Mouse (Mus musculus) limb, embryonic 10.5 days (tissue): ENCODE data around the gene Wnt5b. TPM values are rescaled to one million over a fixed set of nuclear protein-coding genes. Genes with fewer than 3 reads are reported as not detected.

Source experiments
- DNase-seq: peaks from one replicate; pipeline ENCODE4 v3.0.0-alpha.2; 2017; ENCODE audit warnings: low spot score
- H3K27ac ChIP-seq: fragments of 300-500 bp; sonication (generic); 2 replicates; pipeline ENCODE4 v1.5.1; 2016; ENCODE audit warnings: mild to moderate bottlenecking
- H3K27me3 ChIP-seq: fragments of 300-500 bp; sonication (generic); 2 replicates; pipeline ENCODE4 v1.6.1; 2016; ENCODE audit warnings: low read depth, mild to moderate bottlenecking; ENCODE audit not compliant: poor library complexity, severe bottlenecking
- H3K36me3 ChIP-seq: fragments of 300-500 bp; sonication (generic); 2 replicates; pipeline ENCODE4 v1.6.1; 2016; ENCODE audit warnings: mild to moderate bottlenecking, moderate library complexity
- H3K4me1 ChIP-seq: fragments of 300-500 bp; sonication (generic); 2 replicates; pipeline ENCODE4 v1.6.1; 2016
- H3K4me3 ChIP-seq: fragments of 300-500 bp; sonication (generic); 2 replicates; pipeline ENCODE4 v1.5.1; 2016; ENCODE audit warnings: mild to moderate bottlenecking, moderate library complexity
- H3K9me3 ChIP-seq: fragments of 300-500 bp; sonication (generic); replicated peaks from 2 replicates; pipeline ENCODE4 v1.6.1; 2016; ENCODE audit warnings: mild to moderate bottlenecking
- WGBS: fragments of 180-500 bp; shearing (Covaris S2); methylation state at CpG from one replicate; pipeline ENCODE4 v1.1.7; 2016; 5-methylcytosine and 5-hydroxymethylcytosine counted together
- polyA plus RNA-seq: library from polyadenylated mRNA; unstranded; fragments of >200 nt; fragmentation: Nextera tagmentation; extraction: Ambion mirVana; gene quantifications from 2 replicates; pipeline ENCODE4 v1.2.1, GENCODE M21; 2016

Wnt5b gene
- polyA plus RNA-seq, 1 experiment from 2014 or later: 17.6 TPM

DNA sequence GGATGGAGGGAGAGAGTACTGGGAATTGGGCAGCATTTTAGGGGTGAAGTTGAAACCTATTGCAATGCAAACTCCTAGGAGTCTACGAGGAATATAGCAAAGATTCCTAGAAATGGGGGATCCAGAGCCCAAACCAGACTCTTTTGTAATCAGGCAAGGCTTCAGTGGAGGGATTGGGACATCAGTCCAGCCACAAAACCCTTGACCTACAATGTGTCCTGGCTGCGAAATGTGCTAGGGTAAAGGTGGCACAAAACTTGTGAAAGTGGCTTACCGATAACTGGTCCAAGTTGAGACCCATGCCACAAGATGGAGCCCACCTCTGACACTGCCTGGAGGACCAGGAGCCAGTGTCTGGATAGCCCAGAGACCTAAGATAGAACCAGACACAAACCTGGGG is 144.8 kb downstream of the Wnt5b start:
- no peak for DNase-seq
- 0 out of 2 replicates have a peak, but pooled peaks cover 3% of the 10 kb centered on the region for H3K4me1 ChIP-seq
- H3K36me3 ChIP-seq: no peaks in the 10 kb centered on the region
- WGBS: 84% methylated on average over 3 of the region's 3 CpGs
- no peak overlapping the region for H3K27ac ChIP-seq
- no peak overlapping the region for H3K4me3 ChIP-seq
- H3K27me3 ChIP-seq: no peaks in the 10 kb centered on the region
- no peaks in the 10 kb centered on the region for H3K9me3 ChIP-seq

DNA sequence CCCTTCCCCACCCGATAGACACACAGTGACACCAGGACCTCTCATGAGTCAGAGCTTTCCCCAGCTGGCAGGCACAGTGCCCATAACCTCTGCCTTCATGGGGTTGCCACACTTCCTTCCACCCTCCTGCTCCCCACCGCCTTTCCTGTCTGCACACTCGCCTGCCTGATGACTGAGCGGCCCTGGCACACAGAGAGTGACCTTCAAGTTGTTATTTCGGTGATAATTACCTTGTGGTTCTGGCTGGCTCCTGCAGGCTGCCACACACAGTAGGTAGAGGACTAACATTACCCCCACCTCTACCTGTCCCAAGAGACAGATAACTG is 147.9 kb downstream of the Wnt5b start:
- Histone ChIP-seq H3K9me3 (no peaks in the 10 kb centered on the region), H3K36me3 (no peaks in the 10 kb centered on the region), H3K4me3 (no peak overlapping the region), H3K27ac (no peak overlapping the region), H3K27me3 (no peaks in the 10 kb centered on the region), H3K4me1 (0 out of 2 replicates have a peak, but pooled peaks cover 3% of the 10 kb centered on the region)
- WGBS: 54% methylated on average over 5 of the region's 5 CpGs
- peak; percentile 26 for DNase-seq

DNA sequence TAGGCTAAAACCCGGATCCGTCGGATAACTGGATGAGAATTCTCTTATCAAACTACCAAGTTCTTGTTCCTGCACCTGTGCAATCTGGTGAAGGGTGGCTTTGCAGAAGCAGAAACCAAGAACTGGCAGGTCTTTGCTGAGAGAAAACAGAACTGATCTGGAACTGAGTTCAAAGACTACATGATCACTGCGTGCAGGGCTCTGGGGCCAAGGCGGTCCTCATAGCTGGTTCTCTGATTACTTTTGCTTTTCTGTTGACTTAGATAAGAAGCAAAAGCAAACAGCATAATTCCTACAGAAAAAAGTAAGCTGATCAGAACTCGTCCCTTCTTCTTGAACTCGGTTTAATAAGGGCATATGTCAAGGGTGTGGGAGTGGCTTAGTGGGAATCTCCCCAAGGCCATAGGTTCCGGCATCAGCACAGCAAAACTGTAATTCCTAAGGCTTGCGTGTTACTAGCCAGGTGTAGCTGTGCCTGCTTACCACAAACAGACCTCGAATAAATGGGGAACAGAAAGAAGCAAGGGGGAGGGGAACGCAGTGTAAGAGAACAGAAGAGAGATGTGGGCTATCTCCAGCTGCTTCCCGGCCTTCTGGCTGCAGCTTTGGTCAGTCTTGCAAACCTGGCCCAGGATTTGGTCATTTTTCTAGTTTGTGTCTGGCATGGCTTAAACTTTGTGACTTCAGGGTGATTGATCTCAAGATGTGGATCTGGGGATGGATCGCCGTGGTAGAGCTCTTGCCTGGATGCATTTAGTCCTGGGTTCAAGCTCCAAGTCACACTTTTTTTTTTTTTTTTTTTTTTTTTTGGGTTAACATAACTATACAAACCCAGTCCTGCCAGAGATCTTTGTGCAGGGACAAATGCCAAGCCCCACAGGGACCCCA is 148.5 kb downstream of the Wnt5b start:
- Histone ChIP-seq H3K4me1 (0 out of 2 replicates have a peak, but pooled peaks cover 3% of the 10 kb centered on the region), H3K27ac (no peak overlapping the region), H3K9me3 (no peaks in the 10 kb centered on the region), H3K4me3 (no peak overlapping the region), H3K36me3 (no peaks in the 10 kb centered on the region), H3K27me3 (no peaks in the 10 kb centered on the region)
- DNase-seq: no peak
- 87% methylated on average over 14 of the region's 14 CpGs for WGBS

DNA sequence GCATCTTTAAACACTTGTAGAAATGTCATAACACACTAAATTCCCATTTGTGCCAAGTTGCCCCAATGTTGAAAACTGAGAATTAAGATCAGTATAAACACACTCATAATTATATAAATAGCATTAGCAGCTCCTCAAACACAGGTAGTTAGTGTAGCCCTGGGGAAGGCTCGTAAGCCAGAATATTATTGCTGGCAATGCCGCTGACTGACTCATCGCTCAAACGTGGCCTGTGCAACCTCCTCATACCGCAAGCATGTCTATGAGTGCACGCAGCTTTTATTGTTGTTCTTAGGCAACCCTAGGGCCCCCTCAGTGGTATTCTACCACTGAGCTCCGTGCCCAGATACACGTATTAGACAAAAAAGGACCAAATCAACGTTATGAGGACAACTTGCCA is 151.3 kb downstream of the Wnt5b start:
- Histone ChIP-seq H3K9me3 (no peaks in the 10 kb centered on the region), H3K4me1 (peaks cover 13% of the 10 kb centered on the region), H3K27ac (no peak overlapping the region), H3K36me3 (no peaks in the 10 kb centered on the region), H3K4me3 (no peak overlapping the region), H3K27me3 (no peaks in the 10 kb centered on the region)
- no peak for DNase-seq
- 89% methylated on average over 9 of the region's 9 CpGs for WGBS

DNA sequence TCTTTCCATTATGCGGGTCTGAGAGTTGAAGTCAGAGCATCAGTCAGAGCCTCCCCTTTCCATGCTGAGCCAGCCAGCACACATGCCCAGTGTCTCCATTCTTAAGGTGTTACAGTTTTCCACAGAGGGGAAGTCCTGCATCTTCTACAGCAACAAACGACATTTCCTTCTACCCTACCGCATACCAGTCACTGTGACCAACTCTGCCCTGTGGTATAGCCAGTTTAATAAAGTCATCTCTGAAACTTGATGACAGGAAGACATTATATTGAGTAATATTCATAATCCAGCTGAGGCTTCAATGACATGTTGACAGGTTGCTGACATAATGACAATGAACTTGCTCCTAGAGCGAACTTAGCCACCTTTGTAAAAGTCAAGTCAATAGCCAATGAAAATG is 153.4 kb downstream of the Wnt5b start:
- no peak overlapping the region for H3K27ac ChIP-seq
- H3K4me3 ChIP-seq: no peak overlapping the region
- H3K27me3 ChIP-seq: no peaks in the 10 kb centered on the region
- H3K36me3 ChIP-seq: no peaks in the 10 kb centered on the region
- H3K4me1 ChIP-seq: peaks cover 24% of the 10 kb centered on the region
- 94% methylated on average over 4 of the region's 4 CpGs for WGBS
- H3K9me3 ChIP-seq: no peaks in the 10 kb centered on the region
- no peak for DNase-seq

DNA sequence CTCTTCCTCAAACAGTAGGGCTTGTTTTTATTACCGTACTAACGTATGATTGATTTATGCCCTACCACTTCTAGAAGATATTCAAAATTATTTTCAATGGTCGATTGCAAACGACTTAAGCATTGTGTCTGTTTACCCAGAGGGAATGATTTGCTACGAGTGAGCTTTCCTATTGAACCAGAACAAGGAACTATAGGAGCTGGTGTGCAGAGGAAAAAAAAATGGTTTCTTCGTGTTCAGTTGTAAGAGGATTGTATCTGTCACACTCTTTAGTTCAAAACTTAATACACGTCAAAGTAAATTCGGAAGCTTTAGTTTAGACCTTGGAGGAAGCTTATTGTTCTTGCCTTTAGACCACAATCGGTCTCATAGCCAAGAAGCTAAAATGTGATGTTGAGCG is 155.1 kb downstream of the Wnt5b start:
- Histone ChIP-seq H3K4me3 (peak overlapping the region; percentile 92), H3K4me1 (peaks cover 23% of the 10 kb centered on the region), H3K36me3 (no peaks in the 10 kb centered on the region), H3K9me3 (no peaks in the 10 kb centered on the region), H3K27ac (peak overlapping the region; percentile 96), H3K27me3 (no peaks in the 10 kb centered on the region)
- 37% methylated on average over 10 of the region's 10 CpGs for WGBS
- DNase-seq: no peak

DNA sequence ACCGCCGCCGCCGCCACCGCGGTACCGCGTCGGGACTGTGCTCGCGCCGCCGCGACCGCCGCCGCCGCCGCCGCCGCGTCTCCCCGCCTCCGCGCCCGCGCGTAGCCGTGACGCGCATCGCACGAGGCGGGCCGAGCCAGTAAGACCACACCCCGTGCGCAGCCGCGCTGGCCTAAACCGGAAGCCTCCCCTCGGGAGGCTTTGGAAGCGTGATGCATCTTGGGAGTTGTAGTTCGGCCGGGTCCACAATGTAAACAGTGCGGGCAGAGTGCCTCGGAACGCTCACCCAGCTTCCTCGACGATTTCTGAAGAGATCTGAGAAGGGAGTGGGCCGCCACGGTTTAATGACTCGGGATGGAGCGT is 155.5 kb downstream of the Wnt5b start:
- Histone ChIP-seq H3K36me3 (no peaks in the 10 kb centered on the region), H3K4me3 (peak overlapping the region; percentile 92), H3K9me3 (no peaks in the 10 kb centered on the region), H3K27me3 (no peaks in the 10 kb centered on the region), H3K27ac (peak overlapping the region; percentile 96), H3K4me1 (peaks cover 23% of the 10 kb centered on the region)
- DNase-seq: peak; percentile 95
- under 1% methylated on average over 48 of the region's 53 CpGs for WGBS

DNA sequence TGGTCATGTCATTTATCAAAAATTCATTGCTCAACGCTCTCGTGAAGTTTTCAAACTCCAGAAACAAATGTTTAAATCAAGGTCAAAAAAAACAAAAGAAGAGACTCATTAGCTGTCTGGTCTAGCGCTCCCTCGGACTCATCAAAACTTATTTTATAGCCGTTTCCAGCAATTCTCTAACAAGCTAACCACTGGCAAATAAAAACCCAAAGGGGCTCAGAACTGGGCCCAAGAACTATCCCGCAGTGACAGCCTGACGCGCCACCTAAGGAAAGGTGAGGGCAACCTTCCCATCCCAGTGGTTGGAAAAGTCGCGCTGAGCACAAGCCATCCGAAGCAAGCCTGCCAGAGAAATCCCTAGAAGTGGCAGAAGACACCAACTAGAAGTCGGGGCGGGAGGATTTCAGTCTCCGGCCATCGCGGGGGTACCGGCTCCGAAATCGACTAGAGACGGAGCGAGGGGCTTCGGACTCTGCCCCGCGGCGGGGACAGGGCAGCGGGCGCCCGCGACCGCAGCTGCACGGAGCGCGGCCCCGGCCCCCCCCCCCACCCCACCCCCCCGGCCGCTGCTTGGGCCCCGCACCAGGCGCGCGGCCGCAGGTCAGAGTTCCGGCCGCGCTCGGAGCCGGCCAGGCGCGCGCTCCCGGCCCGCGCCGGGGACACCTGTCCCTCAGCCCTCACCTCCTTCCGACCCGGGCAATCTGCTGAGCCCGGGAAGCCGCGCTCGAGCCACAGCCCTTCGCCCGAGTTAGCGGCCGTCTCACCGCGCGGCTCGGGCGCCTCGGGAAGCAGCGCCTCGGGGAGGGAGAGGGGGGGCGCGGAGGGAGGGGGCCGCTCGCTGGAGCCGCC is 156.1 kb downstream of the Wnt5b start:
- H3K4me1 ChIP-seq: peaks cover 23% of the 10 kb centered on the region
- peak overlapping the region; percentile 92 for H3K4me3 ChIP-seq
- 2% methylated on average over 49 of the region's 76 CpGs for WGBS
- DNase-seq: no peak
- H3K9me3 ChIP-seq: no peaks in the 10 kb centered on the region
- H3K27me3 ChIP-seq: no peaks in the 10 kb centered on the region
- H3K36me3 ChIP-seq: no peaks in the 10 kb centered on the region
- H3K27ac ChIP-seq: peak overlapping the region; percentile 96

DNA sequence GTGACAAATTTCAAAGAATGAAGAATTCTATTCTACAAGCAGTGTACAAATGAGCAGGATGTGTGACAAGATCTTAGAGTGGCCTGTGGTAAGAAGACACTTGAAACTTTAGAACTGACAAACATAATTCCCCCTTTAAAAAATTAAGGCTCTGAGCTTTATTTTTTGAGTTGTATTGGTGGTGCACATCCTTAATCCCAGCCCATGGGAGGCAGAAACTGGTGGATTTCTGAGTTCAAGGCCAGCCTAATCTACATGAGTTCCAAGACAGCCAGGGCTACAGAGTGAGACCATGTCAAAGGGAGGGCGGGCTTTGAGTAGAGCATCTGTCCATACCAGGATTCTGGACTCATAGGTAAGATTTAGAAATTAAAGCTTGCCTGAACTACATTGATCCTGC is 157.3 kb downstream of the Wnt5b start:
- H3K27ac ChIP-seq: no peak overlapping the region
- peaks cover 23% of the 10 kb centered on the region for H3K4me1 ChIP-seq
- no peaks in the 10 kb centered on the region for H3K27me3 ChIP-seq
- H3K36me3 ChIP-seq: no peaks in the 10 kb centered on the region
- 94% methylated on average over 1 of the region's 1 CpGs for WGBS
- no peaks in the 10 kb centered on the region for H3K9me3 ChIP-seq
- no peak for DNase-seq
- H3K4me3 ChIP-seq: no peak overlapping the region

DNA sequence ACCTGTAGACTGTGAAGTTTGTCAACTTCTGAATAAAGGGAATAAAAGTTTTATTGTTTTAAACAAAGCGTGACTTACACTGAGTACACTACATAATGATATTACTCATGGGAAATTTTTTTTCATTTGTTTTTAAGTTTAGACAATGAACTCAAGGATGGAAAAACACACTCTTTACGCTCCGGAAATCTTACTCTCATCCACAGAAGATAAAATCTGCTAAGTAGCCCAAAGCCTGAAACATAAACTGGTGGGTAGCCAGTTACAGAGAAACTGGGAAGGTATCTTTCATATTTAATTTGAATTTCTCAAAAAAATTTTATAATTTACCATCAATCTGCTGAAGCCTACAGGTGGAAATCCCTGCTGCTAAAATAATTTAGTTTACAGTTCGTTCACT is 157.7 kb downstream of the Wnt5b start:
- H3K4me1 ChIP-seq: peaks cover 23% of the 10 kb centered on the region
- WGBS: 91% methylated on average over 4 of the region's 4 CpGs

DNA sequence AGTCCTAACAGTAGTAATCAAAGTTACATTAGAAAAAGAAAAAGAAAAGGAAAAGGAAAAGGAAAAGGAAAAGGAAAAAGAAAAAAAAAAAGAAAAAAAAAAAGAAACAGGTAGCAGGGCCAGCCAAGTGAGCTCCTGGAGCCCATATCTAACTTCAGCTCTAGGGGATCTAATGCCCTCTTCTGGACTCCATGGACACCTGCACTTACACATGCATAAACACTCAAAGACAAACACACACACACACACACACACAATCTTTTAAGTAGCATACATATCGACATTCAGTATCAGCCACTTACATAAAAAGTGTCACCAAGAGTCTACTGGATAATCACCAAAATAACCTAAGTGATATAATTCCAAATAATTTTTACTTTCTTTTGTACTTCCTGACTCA is 158.5 kb downstream of the Wnt5b start:
- no peaks in the 10 kb centered on the region for H3K27me3 ChIP-seq
- no peaks in the 10 kb centered on the region for H3K36me3 ChIP-seq
- H3K4me1 ChIP-seq: peaks cover 23% of the 10 kb centered on the region
- no peak overlapping the region for H3K27ac ChIP-seq
- DNase-seq: no peak
- H3K4me3 ChIP-seq: no peak overlapping the region
- no peaks in the 10 kb centered on the region for H3K9me3 ChIP-seq
- 95% methylated on average over 1 of the region's 1 CpGs for whole genome bisulfite sequencing

More for the DNA sequence above, 157.7 kb downstream of the Wnt5b start:
- Histone ChIP-seq H3K27ac (no peak overlapping the region), H3K9me3 (no peaks in the 10 kb centered on the region), H3K36me3 (no peaks in the 10 kb centered on the region), H3K27me3 (no peaks in the 10 kb centered on the region), H3K4me3 (no peak overlapping the region)
- no peak for DNase-seq
